Mouse (Mus musculus): ENCODE measurements around the gene Hs3st1. TPM values are rescaled to one million over a fixed set of nuclear protein-coding genes. Genes with fewer than 3 reads are reported as not detected.

Gene Hs3st1
- polyA plus RNA-seq, 1 experiment from 2014 or later, result 4.3 TPM

DNA sequence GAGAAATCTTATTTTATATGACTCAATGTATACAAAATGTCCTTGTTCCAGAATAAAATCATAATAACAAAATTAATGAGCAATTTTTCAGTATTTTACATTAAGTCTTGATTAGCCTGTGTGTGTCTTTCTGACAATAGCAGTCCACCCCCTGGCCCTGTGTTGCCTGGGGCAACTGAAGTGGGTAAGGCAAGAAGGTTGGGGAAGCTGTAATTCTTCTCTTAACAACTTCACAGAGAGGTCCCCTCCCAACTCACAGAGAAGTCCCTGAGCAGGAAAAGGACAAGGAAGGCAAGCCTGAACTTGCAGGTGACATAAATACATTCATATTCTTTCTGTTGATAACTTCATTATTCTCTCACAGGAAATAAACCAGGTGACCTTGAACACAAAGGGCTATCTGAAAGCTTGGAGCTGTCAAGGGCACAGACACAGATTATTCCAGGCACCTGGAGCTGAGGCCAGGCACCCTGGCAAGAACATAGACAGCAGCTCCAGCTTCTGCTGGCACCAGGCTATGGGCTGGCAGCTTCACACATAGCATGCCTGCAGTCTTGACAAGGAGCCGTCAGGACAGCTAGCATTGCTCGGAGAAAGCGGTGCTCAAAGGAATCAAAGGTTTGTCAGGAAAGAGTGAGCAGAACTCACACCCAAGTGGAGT is 134.9 kb downstream of the Hs3st1 start:
- no peak overlapping the region for H3K4me3 ChIP-seq (replicated peaks)
- H3K27ac ChIP-seq, result no peak overlapping the region
- 72% methylated on average over 3 of the region's 3 CpGs for WGBS
- no peaks in the 10 kb centered on the region for H3K9me3 ChIP-seq
- peaks cover 21% of the 10 kb centered on the region for H3K4me1 ChIP-seq (replicated peaks)
- no peaks in the 10 kb centered on the region for H3K36me3 ChIP-seq
- H3K4me2 ChIP-seq, result no peak overlapping the region
- H3K9ac ChIP-seq (replicated peaks), result no peak overlapping the region
- ATAC-seq (ENCODE audit: insufficient number of reproducible peaks, insufficient read depth, low FRiP score, low TSS enrichment, low read depth), result no peak
- no peaks in the 10 kb centered on the region for H3K27me3 ChIP-seq

DNA sequence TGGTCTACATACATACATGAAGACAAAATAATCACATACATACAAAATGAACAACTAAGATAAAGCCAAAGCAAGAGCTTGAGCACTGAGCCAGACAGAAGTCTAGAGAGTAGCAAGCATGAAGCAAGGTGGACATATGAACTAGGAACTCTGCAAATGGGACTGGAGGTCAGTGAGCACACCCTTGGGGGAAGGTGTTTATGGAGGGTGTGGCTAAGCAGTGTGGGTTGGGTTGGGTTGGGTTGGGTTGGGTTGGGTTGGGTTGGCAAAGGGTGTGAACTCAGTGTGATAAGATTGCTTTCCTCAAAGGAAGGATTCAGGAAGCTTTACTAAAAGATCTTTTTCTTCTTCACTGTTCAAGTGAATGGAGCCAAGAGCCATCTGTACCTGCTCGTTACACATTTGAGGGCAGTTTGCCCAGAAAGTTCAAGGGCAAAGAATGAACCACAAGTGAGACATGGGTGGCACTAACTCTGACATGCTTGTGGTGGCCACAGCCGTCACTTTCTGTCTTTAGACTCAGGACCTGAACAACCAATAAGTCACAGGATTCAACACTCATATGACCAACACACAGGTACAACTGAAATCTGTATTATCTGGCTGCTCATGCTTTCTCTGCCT is 137.8 kb downstream of the Hs3st1 start:
- no peak for ATAC-seq (ENCODE audit: insufficient number of reproducible peaks, insufficient read depth, low FRiP score, low TSS enrichment, low read depth)
- peaks cover 3% of the 10 kb centered on the region for H3K4me1 ChIP-seq (replicated peaks)
- H3K27me3 ChIP-seq, result no peaks in the 10 kb centered on the region
- no peak overlapping the region for H3K27ac ChIP-seq
- 85% methylated on average over 2 of the region's 2 CpGs for WGBS
- H3K9me3 ChIP-seq, result no peaks in the 10 kb centered on the region
- no peaks in the 10 kb centered on the region for H3K36me3 ChIP-seq
- no peak overlapping the region for H3K4me2 ChIP-seq
- H3K4me3 ChIP-seq (replicated peaks), result no peak overlapping the region
- H3K9ac ChIP-seq (replicated peaks), result no peak overlapping the region

DNA sequence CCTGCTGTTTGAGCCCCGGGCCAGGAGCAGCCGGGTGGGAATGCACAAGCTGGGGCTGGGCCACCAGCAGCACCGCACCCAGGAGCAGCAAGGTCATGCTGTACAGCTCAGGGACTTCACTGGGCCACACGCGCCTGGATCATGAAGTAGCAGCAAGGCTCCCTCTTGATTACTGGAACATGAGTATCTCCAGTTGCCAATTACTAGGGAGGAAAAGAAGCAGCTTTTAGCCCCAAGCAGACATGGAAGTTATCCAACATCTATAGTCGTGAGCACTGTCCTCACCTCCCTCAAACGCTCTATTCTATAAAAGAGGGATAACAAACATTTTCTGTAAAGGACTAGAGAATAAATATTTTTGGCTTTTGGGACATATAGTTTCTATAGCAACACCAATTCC is 140.1 kb downstream of the Hs3st1 start:
- Histone ChIP-seq H3K4me3 (replicated peaks) (no peak overlapping the region), H3K36me3 (no peaks in the 10 kb centered on the region), H3K27ac (no peak overlapping the region), H3K9ac (replicated peaks) (no peak overlapping the region), H3K9me3 (no peaks in the 10 kb centered on the region), H3K4me1 (replicated peaks) (no peaks in the 10 kb centered on the region), H3K27me3 (no peaks in the 10 kb centered on the region), H3K4me2 (no peak overlapping the region)
- no peak for ATAC-seq (ENCODE audit: insufficient number of reproducible peaks, insufficient read depth, low FRiP score, low TSS enrichment, low read depth)
- 92% methylated on average over 7 of the region's 7 CpGs for WGBS

DNA sequence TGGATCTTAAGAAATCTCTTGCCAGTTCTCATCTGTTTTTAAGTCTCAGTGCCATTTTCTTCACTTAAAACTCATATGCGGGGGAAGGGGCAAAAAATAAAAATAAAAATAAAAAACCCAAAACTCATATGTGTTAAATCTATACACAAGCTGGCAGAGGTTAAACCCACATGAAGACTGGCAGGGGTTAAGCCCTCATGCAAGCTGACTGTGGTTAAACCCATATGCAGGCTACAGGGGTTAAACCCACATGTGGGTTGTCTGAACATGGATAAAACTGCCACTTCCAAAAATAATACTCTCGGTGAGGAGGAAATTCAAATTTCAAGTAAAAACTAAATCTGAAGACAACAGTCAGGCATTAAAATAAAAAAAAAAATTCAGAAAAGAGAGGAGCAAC is 141.7 kb downstream of the Hs3st1 start:
- WGBS, result 83% methylated on average over 2 of the region's 2 CpGs
- Histone ChIP-seq H3K9me3 (no peaks in the 10 kb centered on the region), H3K36me3 (no peaks in the 10 kb centered on the region), H3K27me3 (no peaks in the 10 kb centered on the region), H3K9ac (replicated peaks) (no peak overlapping the region), H3K27ac (no peak overlapping the region), H3K4me1 (replicated peaks) (no peaks in the 10 kb centered on the region), H3K4me3 (replicated peaks) (no peak overlapping the region), H3K4me2 (no peak overlapping the region)
- ATAC-seq (ENCODE audit: insufficient number of reproducible peaks, insufficient read depth, low FRiP score, low TSS enrichment, low read depth), result no peak

DNA sequence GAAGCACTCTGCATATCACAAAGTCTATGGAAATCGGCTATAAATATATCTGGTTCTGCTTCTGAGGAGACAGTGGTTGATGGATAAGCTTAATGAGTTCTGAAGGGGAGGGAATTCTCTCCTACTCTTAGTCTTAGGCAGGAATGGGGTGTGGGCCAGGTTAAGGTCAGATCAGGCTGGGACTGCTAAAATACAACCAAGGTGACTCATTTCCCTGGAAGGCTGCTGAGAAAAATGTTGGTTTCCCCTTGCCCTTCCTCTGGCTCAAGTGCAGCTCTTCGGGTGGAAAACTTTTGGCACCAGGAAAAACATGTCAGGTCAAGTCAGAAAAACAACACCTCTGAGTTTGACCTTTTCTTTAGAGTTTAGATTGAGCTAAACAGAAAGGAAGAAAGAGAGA is 143.0 kb downstream of the Hs3st1 start:
- WGBS, result 74% methylated on average over 2 of the region's 2 CpGs
- H3K4me3 ChIP-seq (replicated peaks), result no peak overlapping the region
- ATAC-seq (ENCODE audit: insufficient number of reproducible peaks, insufficient read depth, low FRiP score, low TSS enrichment, low read depth), result no peak

DNA sequence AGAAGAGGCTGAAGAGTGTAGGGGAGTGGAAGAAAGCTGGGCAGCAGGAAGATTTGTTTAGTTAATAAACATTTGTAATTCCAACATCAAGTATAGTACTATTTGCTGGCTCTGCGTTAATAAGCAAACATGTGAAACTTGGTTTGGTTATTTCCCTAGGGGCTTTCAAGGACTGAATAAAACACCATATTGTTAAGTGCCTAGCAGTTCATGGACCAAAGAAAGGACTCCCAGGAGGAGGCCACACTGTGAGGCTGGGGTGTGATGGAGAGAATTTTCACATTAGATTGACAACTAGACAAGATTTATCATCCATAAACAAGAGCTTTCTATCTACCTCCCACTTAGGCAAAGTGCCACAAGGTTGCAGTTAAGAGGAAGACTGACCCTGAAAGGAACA is 147.0 kb downstream of the Hs3st1 start:
- Histone ChIP-seq H3K9ac (replicated peaks) (no peak overlapping the region), H3K4me3 (replicated peaks) (no peak overlapping the region), H3K4me1 (replicated peaks) (no peaks in the 10 kb centered on the region), H3K27me3 (no peaks in the 10 kb centered on the region), H3K4me2 (no peak overlapping the region), H3K36me3 (no peaks in the 10 kb centered on the region), H3K9me3 (no peaks in the 10 kb centered on the region), H3K27ac (no peak overlapping the region)
- no peak for ATAC-seq (ENCODE audit: insufficient number of reproducible peaks, insufficient read depth, low FRiP score, low TSS enrichment, low read depth)
- 69% methylated on average over 1 of the region's 1 CpGs for WGBS

More for the DNA sequence above, 143.0 kb downstream of the Hs3st1 start:
- Histone ChIP-seq H3K27me3 (no peaks in the 10 kb centered on the region), H3K27ac (no peak overlapping the region), H3K36me3 (no peaks in the 10 kb centered on the region), H3K4me1 (replicated peaks) (no peaks in the 10 kb centered on the region), H3K9me3 (no peaks in the 10 kb centered on the region), H3K9ac (replicated peaks) (no peak overlapping the region), H3K4me2 (no peak overlapping the region)

DNA sequence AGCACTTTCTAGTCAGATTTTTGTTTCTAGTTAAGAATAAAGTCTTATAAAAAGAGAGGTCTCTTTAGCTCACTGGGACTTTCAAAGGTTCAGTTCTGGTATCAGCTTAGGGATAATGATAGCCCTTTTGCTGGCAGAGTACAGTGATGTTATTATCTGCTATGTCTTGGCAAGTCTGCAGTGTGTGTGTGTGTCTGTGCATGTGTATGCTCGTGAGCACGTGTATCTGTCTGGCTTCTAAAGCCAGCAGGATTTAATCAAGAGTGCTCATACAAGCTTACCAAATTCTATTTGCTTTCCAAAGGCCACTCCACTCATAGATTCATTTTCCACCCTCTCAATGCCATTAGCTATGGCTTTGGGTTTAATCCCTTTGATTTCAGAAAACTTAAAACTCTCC is 160.5 kb downstream of the Hs3st1 start:
- no peak overlapping the region for H3K4me3 ChIP-seq (replicated peaks)
- ATAC-seq (ENCODE audit: insufficient number of reproducible peaks, insufficient read depth, low FRiP score, low TSS enrichment, low read depth), result no peak

More for the DNA sequence above, 160.5 kb downstream of the Hs3st1 start:
- no peaks in the 10 kb centered on the region for H3K9me3 ChIP-seq
- 89% methylated on average over 2 of the region's 2 CpGs for WGBS
- H3K27ac ChIP-seq, result no peak overlapping the region
- H3K4me2 ChIP-seq, result no peak overlapping the region
- H3K9ac ChIP-seq (replicated peaks), result no peak overlapping the region
- no peaks in the 10 kb centered on the region for H3K27me3 ChIP-seq
- H3K4me1 ChIP-seq (replicated peaks), result no peaks in the 10 kb centered on the region
- no peaks in the 10 kb centered on the region for H3K36me3 ChIP-seq

Measured in limb, embryonic 12.5 days (tissue).